Mouse (Mus musculus) intestine, postnatal 0 days (tissue): Measurements from ENCODE around the gene Actg1. TPM values are rescaled to one million over a fixed set of nuclear protein-coding genes. Genes with fewer than 3 reads are reported as not detected.

Experiments used
- ATAC-seq: fragments of 200-750 bp; cut with Nextera tagmentation; 2 replicates; pipeline ENCODE4 v1.8.0; 2017; ENCODE audit warnings: mild to moderate bottlenecking, moderate TSS enrichment, moderate library complexity
- H3K27ac ChIP-seq: fragments of 300-500 bp; sonication (generic); 2 replicates; pipeline ENCODE4 v1.5.1; 2014; ENCODE audit warnings: mild to moderate bottlenecking, low read depth, low read length, moderate library complexity
- H3K27me3 ChIP-seq: fragments of 300-500 bp; sonication (generic); replicated peaks from 2 replicates; pipeline ENCODE4 v1.6.1; 2014; ENCODE audit warnings: low read length, mixed read lengths; ENCODE audit not compliant: control insufficient read depth, insufficient read depth
- H3K36me3 ChIP-seq: fragments of 300-500 bp; sonication (generic); 2 replicates; pipeline ENCODE4 v1.6.1; 2014; ENCODE audit warnings: mild to moderate bottlenecking, moderate library complexity; ENCODE audit not compliant: control insufficient read depth, insufficient read depth
- H3K4me1 ChIP-seq: fragments of 300-500 bp; sonication (generic); replicated peaks from 2 replicates; pipeline ENCODE4 v1.6.1; 2014; ENCODE audit warnings: antibody characterized with exemption, low read length, mixed read lengths; ENCODE audit not compliant: control insufficient read depth, insufficient read depth
- H3K4me2 ChIP-seq: fragments of 300-500 bp; sonication (generic); replicated peaks from 2 replicates; pipeline ENCODE4 v1.6.1; 2014; ENCODE audit warnings: low read depth, mild to moderate bottlenecking, moderate library complexity
- H3K4me3 ChIP-seq: fragments of 300-500 bp; sonication (generic); 2 replicates; pipeline ENCODE4 v1.5.1; 2014; ENCODE audit warnings: low read depth, low read length
- H3K9ac ChIP-seq: fragments of 300-500 bp; sonication (generic); 2 replicates; pipeline ENCODE4 v1.6.1; 2014; ENCODE audit warnings: mild to moderate bottlenecking, low read depth, low read length
- H3K9me3 ChIP-seq: fragments of 300-500 bp; sonication (generic); 2 replicates; pipeline ENCODE4 v1.6.1; 2016; ENCODE audit warnings: mixed run types; ENCODE audit not compliant: control insufficient read depth
- CTCF ChIP-seq: sonication (generic); IDR thresholded peaks from 2 replicates; pipeline ENCODE4 v1.5.1; 2016; ENCODE audit warnings: low read depth, mild to moderate bottlenecking, control low read depth, antibody characterized with exemption, moderate library complexity
- WGBS: fragments of 180-500 bp; shearing (Covaris S2); extraction: QIAGEN DNeasy Blood & Tissue Kit; methylation state at CpG from one replicate; pipeline ENCODE4 v1.1.7; 2014; 5-methylcytosine and 5-hydroxymethylcytosine counted together
- polyA plus RNA-seq: library from polyadenylated mRNA; unstranded; fragments of >200 nt; fragmentation: Nextera tagmentation; extraction: Ambion mirVana; gene quantifications from 2 replicates; pipeline ENCODE4 v1.2.1, GENCODE M21; 2015

Gene Actg1
- polyA plus RNA-seq, 1 experiment from 2014 or later: 1,513 TPM

GRCm38 (mm10) chr11:120315832-120316689 is 32.3 kb downstream of the Actg1 start:
- Histone ChIP-seq H3K4me1 (peaks cover 11% of the 10 kb centered on the region), H3K4me2 (peak overlapping the region; percentile 83), H3K4me3 (peak overlapping the region; percentile 44), H3K27ac (peak overlapping the region; percentile 90), H3K27me3 (no peaks in the 10 kb centered on the region), H3K9ac (peak overlapping the region; percentile 59), H3K36me3 (no peaks in the 10 kb centered on the region), H3K9me3 (no peaks in the 10 kb centered on the region)
- ATAC-seq: peak; percentile 94
- under 1% methylated on average over 37 of the region's 37 CpGs for WGBS
- TF ChIP-seq CTCF: no peak

DNA sequence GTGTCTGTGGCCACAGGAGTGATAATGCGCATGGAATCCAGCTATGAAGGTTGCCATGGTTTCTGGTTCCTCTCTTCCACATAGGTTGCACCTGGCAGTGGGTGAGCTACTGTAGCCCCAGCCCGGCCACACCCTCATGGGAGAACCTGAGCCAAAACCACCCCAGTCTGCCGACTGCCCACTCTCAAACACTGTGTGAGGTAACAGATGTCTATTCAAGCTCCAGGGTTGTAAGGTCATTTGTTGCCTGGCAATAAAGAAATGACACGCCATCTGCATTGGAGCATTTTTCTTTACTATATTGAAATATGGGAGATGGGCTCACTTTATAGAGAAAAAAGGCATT is 33.0 kb downstream of the Actg1 start:
- Histone ChIP-seq H3K27me3 (no peaks in the 10 kb centered on the region), H3K4me2 (peak overlapping the region; percentile 83), H3K36me3 (no peaks in the 10 kb centered on the region), H3K9me3 (no peaks in the 10 kb centered on the region), H3K4me1 (peaks cover 12% of the 10 kb centered on the region), H3K9ac (no peak overlapping the region), H3K27ac (0 out of 2 replicates have a peak overlapping the region, but pooled peaks have one; percentile 90), H3K4me3 (peak overlapping the region; percentile 44)
- no peak for ATAC-seq
- 21% methylated on average over 4 of the region's 4 CpGs for WGBS
- TF ChIP-seq CTCF: no peak

DNA sequence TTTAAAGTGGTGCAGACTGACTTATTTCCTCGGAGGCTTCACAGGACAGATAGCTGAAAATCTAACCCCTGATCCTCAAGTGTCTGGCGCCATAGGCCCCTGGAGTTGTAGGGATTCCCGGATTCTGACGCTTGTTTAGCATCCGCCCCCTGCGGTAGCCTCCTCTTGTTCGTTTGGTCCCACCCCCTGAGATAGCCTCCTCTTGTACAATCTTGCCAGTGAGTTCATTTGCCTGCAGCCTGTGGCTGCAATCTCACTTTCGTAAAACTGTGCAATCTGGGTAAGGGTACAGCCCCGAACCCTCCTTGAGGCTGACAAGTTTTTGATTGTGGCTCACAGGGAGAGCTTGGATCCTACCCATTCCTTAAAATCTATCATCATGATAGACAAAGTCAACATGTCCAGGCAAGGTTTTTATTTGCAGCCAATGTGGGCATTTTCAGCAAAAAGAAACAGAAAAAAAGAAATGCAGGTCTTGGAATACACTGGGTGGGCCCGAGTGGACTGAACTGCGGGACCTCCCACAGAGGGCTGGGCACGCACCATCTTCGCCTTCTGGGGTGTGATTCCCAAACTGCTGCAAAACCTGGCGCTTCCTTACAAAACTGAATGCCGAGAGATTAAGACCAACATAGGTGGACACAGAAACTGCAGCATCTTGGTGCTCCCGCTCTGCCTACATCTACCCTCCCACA is 33.5 kb downstream of the Actg1 start:
- H3K4me2 ChIP-seq: peak overlapping the region; percentile 83; the same call in 1 of the 2 replicates
- no peak overlapping the region for H3K27ac ChIP-seq
- no peak for TF ChIP-seq CTCF
- H3K27me3 ChIP-seq: no peaks in the 10 kb centered on the region
- no peak for ATAC-seq
- no peak overlapping the region for H3K9ac ChIP-seq
- no peaks in the 10 kb centered on the region for H3K9me3 ChIP-seq
- 54% methylated on average over 16 of the region's 16 CpGs for WGBS
- no peak overlapping the region for H3K4me3 ChIP-seq
- H3K36me3 ChIP-seq: no peaks in the 10 kb centered on the region
- peaks cover 12% of the 10 kb centered on the region for H3K4me1 ChIP-seq

DNA sequence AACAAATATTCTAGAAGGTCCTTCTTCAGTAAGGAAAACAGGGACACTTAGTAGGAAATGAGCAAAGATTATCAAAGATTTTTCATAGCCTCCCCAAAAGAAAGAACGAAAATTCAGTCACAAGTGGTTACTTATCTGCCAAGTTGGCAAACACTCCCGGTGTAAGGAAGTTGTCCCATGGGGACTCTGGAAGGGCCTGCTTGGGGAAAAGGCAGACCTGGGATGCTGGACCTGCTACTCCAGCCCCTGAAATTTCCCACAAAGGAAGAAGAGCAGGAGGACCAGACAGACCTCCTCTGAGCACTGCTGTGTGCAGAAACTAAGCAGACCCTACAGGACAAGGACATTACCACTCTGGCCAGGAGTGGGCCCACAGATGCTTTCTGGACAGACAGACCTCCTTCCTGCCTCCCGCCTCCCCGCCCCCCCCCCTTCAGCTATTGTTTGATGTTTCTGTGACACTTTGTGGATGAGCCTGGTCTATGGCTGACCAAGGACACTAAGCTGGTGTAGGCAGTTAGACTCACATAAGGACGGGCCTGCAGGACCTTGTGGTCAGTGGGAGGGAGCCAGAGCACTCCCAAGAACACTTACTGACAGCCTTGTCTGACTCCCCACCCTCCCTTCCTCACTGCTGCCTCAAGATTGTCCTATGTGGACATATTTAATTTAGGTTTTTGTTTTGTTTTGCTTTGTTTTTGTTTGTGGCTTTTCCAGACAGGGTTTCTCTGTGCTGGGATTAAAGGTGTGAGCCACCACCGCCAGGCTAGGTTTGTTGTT is 34.2 kb downstream of the Actg1 start:
- Histone ChIP-seq H3K36me3 (no peaks in the 10 kb centered on the region), H3K9ac (no peak overlapping the region), H3K4me2 (no peak overlapping the region), H3K4me1 (peaks cover 12% of the 10 kb centered on the region), H3K27me3 (no peaks in the 10 kb centered on the region), H3K4me3 (no peak overlapping the region), H3K9me3 (no peaks in the 10 kb centered on the region), H3K27ac (no peak overlapping the region)
- TF ChIP-seq CTCF: no peak
- ATAC-seq: no peak
- WGBS: 69% methylated on average over 6 of the region's 6 CpGs

GRCm38 (mm10) chr11:120312069-120312468 is 36.3 kb downstream of the Actg1 start:
- WGBS: 57% methylated on average over 6 of the region's 6 CpGs
- H3K9ac ChIP-seq: no peak overlapping the region
- H3K4me2 ChIP-seq: no peak overlapping the region
- no peak for ATAC-seq
- H3K27me3 ChIP-seq: no peaks in the 10 kb centered on the region
- no peaks in the 10 kb centered on the region for H3K9me3 ChIP-seq
- TF ChIP-seq CTCF: no peak
- no peak overlapping the region for H3K27ac ChIP-seq
- peaks cover 12% of the 10 kb centered on the region for H3K4me1 ChIP-seq
- no peak overlapping the region for H3K4me3 ChIP-seq
- no peaks in the 10 kb centered on the region for H3K36me3 ChIP-seq

- no peaks in the 10 kb centered on the region for H3K27me3 ChIP-seq
- H3K4me3 ChIP-seq: no peak overlapping the region
- no peak for ATAC-seq
- H3K27ac ChIP-seq: no peak overlapping the region
- peak overlapping the region; percentile 58; the same call in 1 of the 2 replicates for H3K9ac ChIP-seq
- no peaks in the 10 kb centered on the region for H3K36me3 ChIP-seq
- peak overlapping the region; percentile 91 for H3K4me2 ChIP-seq
- 40% methylated on average over 10 of the region's 10 CpGs for WGBS
- H3K9me3 ChIP-seq: no peaks in the 10 kb centered on the region
- TF ChIP-seq CTCF: no peak
- H3K4me1 ChIP-seq: peaks cover 12% of the 10 kb centered on the region
Observed at GRCm38 (mm10) chr11:120311561-120311960, 36.8 kb downstream of the Actg1 start.
